Mouse (Mus musculus): ENCODE results near the gene Gm29133.
A peak's percentile ranks its signal among the peaks of the same experiment; 100 is the strongest.

Gm29133 gene

GRCm38 (mm10) chr3:75747897-75748296 lies at the start of gene Gm29133:
Gene Gm29133 (plus strand): TSS chr3:75748197.
- no peak for DNase-seq (ENCODE audit: low spot score in 2 of 2)

DNA sequence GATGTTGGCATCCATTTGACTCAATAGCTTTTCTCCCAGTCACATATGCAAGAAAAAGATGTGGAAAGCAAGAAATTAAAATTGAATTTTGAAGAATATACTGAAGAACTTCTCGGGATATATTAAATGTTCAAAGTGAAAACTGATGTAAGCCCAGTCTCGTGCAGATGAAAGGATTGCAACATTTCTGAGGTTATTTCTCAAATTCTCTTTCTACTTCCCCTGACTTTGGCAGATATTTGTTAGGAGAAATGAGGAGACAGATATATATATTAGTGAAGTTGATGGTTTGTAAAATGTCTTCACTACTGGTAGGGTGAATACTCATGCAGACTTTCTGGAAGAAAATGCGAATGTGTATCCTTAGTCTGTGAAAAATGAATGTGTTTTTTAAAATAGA lies 48.9 kb upstream of the Gm29133 start:
- no peak for DNase-seq (ENCODE audit: low spot score in 2 of 2)

- DNase-seq (ENCODE audit: low spot score in 2 of 2) = no peak
Observed at GRCm38 (mm10) chr3:75701336-75701735, 46.7 kb upstream of the Gm29133 start.

GRCm38 (mm10) chr3:75706536-75706935 lies 41.5 kb upstream of the Gm29133 start:
- no peak for DNase-seq (ENCODE audit: low spot score in 2 of 2)

- DNase-seq (ENCODE audit: low spot score in 2 of 2) = peak; percentile 68 to 72
Observed at GRCm38 (mm10) chr3:75713678-75714295, 34.2 kb upstream of the Gm29133 start.

- DNase-seq (ENCODE audit: low spot score in 2 of 2) = peak in 1 of 2 experiments; percentile 41
Observed at GRCm38 (mm10) chr3:75720663-75721062, 27.3 kb upstream of the Gm29133 start.

DNA sequence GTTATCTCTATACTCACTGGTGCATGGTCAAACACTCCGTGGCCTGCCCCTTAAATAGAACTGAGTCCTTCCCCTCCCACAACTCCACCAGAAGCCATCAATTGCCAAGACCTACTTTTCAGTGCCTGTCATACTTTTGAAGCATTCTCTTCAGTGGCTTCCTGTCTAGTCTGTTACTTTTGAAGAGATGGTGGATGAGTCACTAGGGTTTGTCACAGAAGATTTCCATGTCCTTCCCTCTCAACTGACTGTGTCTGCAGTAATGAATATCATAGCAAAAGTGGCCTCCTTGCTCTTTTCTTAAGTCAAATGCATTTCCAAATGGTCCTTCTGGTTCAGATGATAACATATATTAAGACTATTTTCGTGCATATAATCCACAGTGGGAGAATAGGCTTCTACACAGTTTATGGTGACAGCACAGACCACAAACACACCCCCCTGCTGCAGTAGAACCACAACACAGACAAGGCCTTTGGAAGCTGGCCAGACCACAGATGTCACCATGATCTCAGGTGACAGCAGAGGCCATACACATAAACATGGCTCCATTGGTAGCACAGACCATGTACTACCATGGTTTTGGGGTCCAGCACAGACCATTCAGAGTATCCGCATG lies 16.9 kb upstream of the Gm29133 start:
- peak in 1 of 2 experiments; percentile 40 for DNase-seq (ENCODE audit: low spot score in 2 of 2)

DNA sequence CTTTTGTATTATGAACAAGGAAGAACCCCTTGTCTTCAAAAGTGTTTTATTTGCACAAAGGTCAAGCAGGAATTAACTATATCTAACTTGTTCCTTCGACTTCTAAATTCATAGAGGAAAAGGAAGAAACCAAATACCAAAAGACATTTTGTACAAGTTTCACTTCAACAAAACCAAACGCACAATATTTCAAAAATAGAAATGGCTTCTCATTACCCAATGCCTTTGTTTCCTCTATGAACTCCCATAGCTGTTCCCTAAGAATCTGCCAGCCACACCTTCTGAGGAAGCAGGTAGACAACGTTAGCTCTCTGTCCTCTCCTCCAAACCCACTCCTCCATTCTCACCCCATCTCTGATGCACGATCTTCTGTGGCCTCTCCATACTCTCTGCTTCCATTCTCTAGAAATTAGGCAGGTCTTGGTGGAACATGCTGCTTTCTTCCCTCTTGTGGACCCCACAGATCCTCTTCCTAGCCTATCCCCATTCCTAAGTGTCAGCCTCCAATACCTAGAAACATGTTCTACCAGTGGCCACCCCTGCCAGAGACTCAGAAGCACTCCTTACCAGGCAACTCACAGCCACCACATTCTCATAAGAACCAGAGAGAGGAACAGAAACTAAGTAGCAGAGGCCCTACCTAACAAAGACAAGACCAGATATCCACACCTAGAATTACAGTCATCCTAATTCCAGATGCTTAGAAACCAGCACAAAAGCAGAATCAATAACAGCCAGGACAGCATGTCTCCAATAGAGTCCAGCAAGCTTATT lies 4.1 kb upstream of the Gm29133 start:
- DNase-seq (ENCODE audit: low spot score in 2 of 2) = peak; percentile 49 to 52

DNA sequence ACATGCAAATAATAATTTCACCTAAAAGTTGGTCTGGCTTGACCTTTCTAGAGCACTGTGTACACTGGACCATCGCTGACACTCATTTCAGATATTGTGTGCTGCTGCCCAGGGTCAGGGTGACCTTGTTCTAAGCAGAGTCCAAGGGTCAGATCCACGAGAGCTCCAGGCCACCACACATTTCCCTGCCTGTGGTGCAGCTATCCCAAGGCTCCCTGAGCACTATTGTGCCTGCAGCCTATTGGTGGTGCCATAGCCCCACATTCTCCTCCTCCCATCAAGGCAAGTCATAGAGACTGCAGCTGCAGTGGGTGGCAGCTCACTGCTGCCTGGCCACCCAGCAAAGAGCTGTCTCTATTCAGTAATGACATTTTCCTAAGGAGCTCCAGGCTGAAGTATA lies 2.7 kb upstream of the Gm29133 start:
- no peak for DNase-seq (ENCODE audit: low spot score in 2 of 2)

GRCm38 (mm10) chr3:75763351-75763750 lies 15.4 kb downstream of the Gm29133 start:
- DNase-seq (ENCODE audit: low spot score in 2 of 2) = no peak

DNA sequence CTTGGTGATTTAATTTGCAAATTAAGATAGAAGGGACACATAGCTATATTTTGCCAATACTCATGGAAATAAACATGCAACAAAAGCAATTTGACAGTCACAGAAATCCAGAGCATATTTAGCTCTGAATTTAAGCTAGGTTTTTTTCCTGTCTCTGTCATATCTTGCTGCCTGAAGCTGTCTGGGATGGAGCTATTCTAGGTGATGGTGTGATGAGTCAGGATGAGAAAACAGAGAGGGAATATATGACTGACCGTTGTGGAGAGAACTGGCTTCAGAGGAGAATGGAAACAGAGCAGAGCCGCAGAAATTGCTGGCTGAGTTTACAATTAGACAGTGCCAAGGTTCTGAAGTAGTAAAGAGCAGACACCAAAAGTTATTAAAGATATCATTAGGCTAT lies 26.3 kb downstream of the Gm29133 start:
- no peak for DNase-seq (ENCODE audit: low spot score in 2 of 2)

DNA sequence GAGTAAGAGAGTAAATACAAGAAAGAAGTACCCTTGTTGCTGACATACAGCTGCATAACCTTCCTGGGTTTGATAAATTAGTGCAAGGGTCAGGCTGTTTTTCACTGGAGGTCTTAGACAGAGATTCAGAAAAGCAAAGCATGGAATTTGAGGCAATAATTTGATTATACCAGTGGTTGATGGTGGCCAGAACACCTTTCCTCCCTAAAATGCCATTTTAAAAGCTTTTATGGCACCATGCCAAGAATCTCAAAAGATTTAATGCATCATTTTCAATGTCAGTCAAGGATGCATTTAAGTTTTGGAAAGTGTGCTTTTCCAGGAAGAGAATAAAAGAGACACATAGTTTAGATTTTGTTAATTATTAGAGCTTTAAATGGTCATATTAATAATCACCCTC lies 60.0 kb downstream of the Gm29133 start:
- DNase-seq (ENCODE audit: low spot score in 2 of 2) = no peak

DNA sequence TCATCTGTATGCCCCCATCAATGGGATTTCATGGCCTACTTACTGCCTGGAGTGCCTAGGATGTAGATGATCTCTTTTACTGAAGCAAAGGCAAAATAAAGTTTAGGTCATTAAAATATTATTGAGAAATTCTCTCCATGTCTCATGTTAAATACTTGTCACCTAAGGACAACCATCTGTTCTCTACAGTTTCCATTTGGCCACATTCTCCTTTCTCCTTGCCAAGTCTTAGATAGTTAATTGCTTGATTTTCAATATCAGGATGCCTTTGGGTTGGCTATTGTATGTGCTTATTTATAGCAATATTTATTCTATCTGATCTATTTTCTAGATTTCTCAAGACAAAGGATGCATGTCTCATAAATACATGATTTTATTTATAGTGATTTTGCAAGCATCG lies 75.9 kb downstream of the Gm29133 start:
- DNase-seq (ENCODE audit: low spot score in 2 of 2) = no peak

- no peak for DNase-seq (ENCODE audit: low spot score in 2 of 2)
Observed at GRCm38 (mm10) chr3:75824458-75824857, 76.5 kb downstream of the Gm29133 start.

DNA sequence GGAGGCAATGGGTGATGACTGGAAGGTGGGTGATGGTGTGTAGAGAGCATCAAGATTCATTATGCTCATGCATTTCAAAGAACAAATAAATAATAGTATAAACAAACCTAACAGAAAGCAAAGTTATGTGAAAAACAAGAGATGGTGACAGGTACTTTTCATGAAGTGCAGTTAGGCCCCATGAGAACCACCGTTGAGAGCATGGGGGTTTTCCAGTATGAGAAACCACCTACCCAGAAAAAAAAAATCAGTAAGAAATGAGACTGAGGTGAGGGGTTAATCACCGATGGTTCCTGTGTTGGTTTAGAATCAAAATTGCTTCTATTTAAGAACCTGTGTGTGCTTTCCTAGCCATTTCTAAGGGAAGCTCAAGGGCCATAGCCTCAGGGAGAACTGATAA lies 86.8 kb downstream of the Gm29133 start:
- DNase-seq (ENCODE audit: low spot score in 2 of 2) = peak in 1 of 2 experiments; percentile 21

GRCm38 (mm10) chr3:75835286-75835967 lies 87.4 kb downstream of the Gm29133 start:
- peak; percentile 4 to 8 for DNase-seq (ENCODE audit: low spot score in 2 of 2)

Data from spleen, postnatal 36 days (tissue).